Mouse (Mus musculus) lung, embryonic 15.5 days (tissue): ENCODE measurements around the gene Gramd4. TPM values are rescaled to one million over a fixed set of nuclear protein-coding genes. Genes with fewer than 3 reads are reported as not detected.
"Not testable (repeated sequence)": the region's sequence is repeated elsewhere in the genome, so short reads cannot be mapped to it uniquely, and the experiment has no call there.

ENCODE experiments used
- ATAC-seq: fragments of 200-750 bp; cut with Nextera tagmentation; 2 replicates; pipeline ENCODE4 v1.8.0; 2017; ENCODE audit warnings: moderate number of reproducible peaks, borderline replicate concordance; ENCODE audit not compliant: low FRiP score, low TSS enrichment; ENCODE audit errors: extremely low read depth
- H3K27ac ChIP-seq: fragments of 300-500 bp; sonication (generic); 2 replicates; pipeline ENCODE4 v1.5.1; 2015; ENCODE audit warnings: moderate library complexity, mild to moderate bottlenecking, inconsistent platforms
- H3K27me3 ChIP-seq: fragments of 300-500 bp; sonication (generic); 2 replicates; pipeline ENCODE4 v1.6.1; 2015; ENCODE audit warnings: inconsistent platforms
- H3K36me3 ChIP-seq: fragments of 300-500 bp; sonication (generic); 2 replicates; pipeline ENCODE4 v1.6.1; 2015; ENCODE audit warnings: inconsistent platforms
- H3K4me1 ChIP-seq: fragments of 300-500 bp; sonication (generic); 2 replicates; pipeline ENCODE4 v1.6.1; 2015; ENCODE audit warnings: inconsistent platforms
- H3K4me2 ChIP-seq: fragments of 300-500 bp; sonication (generic); 2 replicates; pipeline ENCODE4 v1.6.1; 2015; ENCODE audit warnings: inconsistent platforms, mild to moderate bottlenecking, moderate library complexity
- H3K4me3 ChIP-seq: fragments of 300-500 bp; sonication (generic); 2 replicates; pipeline ENCODE4 v1.5.1; 2015; ENCODE audit warnings: mild to moderate bottlenecking, inconsistent platforms
- H3K9ac ChIP-seq: fragments of 300-500 bp; sonication (generic); 2 replicates; pipeline ENCODE4 v1.6.1; 2015; ENCODE audit warnings: inconsistent platforms
- H3K9me3 ChIP-seq: fragments of 300-500 bp; sonication (generic); 2 replicates; pipeline ENCODE4 v1.6.1; 2016; ENCODE audit warnings: inconsistent platforms
- WGBS: fragments of 180-500 bp; shearing (Covaris S2); methylation state at CpG from one replicate; pipeline ENCODE4 v1.1.7; 2015; 5-methylcytosine and 5-hydroxymethylcytosine counted together
- polyA plus RNA-seq: library from polyadenylated mRNA; unstranded; fragments of >200 nt; fragmentation: Nextera tagmentation; extraction: Ambion mirVana; gene quantifications from 2 replicates; pipeline ENCODE4 v1.2.1, GENCODE M21; 2015

Gramd4 gene
- polyA plus RNA-seq, 1 experiment from 2014 or later: 14.6 TPM

GRCm38 (mm10) chr15:86161800-86162199 lies 104.3 kb downstream of the Gramd4 start:
- H3K36me3 ChIP-seq: peaks cover 19% of the 10 kb centered on the region
- not testable (repeated sequence) for H3K4me2 ChIP-seq, H3K4me3 ChIP-seq, H3K27ac ChIP-seq, H3K9me3 ChIP-seq, ATAC-seq, H3K9ac ChIP-seq, H3K27me3 ChIP-seq, H3K4me1 ChIP-seq
- 92% methylated on average over 3 of the region's 3 CpGs for WGBS

GRCm38 (mm10) chr15:86164718-86165345 lies 107.3 kb downstream of the Gramd4 start:
- Histone ChIP-seq H3K36me3 (peaks cover 19% of the 10 kb centered on the region), H3K4me3 (no peak overlapping the region), H3K4me2 (no peak overlapping the region), H3K4me1 (peaks cover 21% of the 10 kb centered on the region), H3K9ac (no peak overlapping the region), H3K27me3 (no peaks in the 10 kb centered on the region), H3K27ac (no peak overlapping the region), H3K9me3 (no peaks in the 10 kb centered on the region)
- no peak for ATAC-seq
- WGBS: 73% methylated on average over 21 of the region's 21 CpGs

GRCm38 (mm10) chr15:86165811-86166590 lies 108.5 kb downstream of the Gramd4 start:
- no peaks in the 10 kb centered on the region for H3K9me3 ChIP-seq
- H3K4me2 ChIP-seq: no peak overlapping the region
- H3K9ac ChIP-seq: no peak overlapping the region
- no peak for ATAC-seq
- no peak overlapping the region for H3K4me3 ChIP-seq
- no peaks in the 10 kb centered on the region for H3K27me3 ChIP-seq
- WGBS: 85% methylated on average over 24 of the region's 24 CpGs
- H3K4me1 ChIP-seq: peaks cover 33% of the 10 kb centered on the region
- H3K36me3 ChIP-seq: peaks cover 19% of the 10 kb centered on the region
- H3K27ac ChIP-seq: no peak overlapping the region

GRCm38 (mm10) chr15:86167032-86167655 lies 109.6 kb downstream of the Gramd4 start:
- H3K9me3 ChIP-seq: no peaks in the 10 kb centered on the region
- H3K36me3 ChIP-seq: peaks cover 9% of the 10 kb centered on the region
- no peak overlapping the region for H3K9ac ChIP-seq
- no peaks in the 10 kb centered on the region for H3K27me3 ChIP-seq
- H3K4me2 ChIP-seq: no peak overlapping the region
- no peak overlapping the region for H3K4me3 ChIP-seq
- H3K4me1 ChIP-seq: peaks cover 43% of the 10 kb centered on the region
- H3K27ac ChIP-seq: no peak overlapping the region
- WGBS: 92% methylated on average over 7 of the region's 7 CpGs
- no peak for ATAC-seq

GRCm38 (mm10) chr15:86167787-86168504 lies 110.5 kb downstream of the Gramd4 start:
- no peak for ATAC-seq
- Histone ChIP-seq H3K9me3 (no peaks in the 10 kb centered on the region), H3K4me2 (no peak overlapping the region), H3K27ac (peak overlapping the region; percentile 65), H3K9ac (no peak overlapping the region), H3K27me3 (no peaks in the 10 kb centered on the region), H3K4me1 (peaks cover 51% of the 10 kb centered on the region), H3K4me3 (no peak overlapping the region), H3K36me3 (peaks cover under 1% of the 10 kb centered on the region; the same call in 1 of the 2 replicates)
- 72% methylated on average over 10 of the region's 10 CpGs for WGBS

GRCm38 (mm10) chr15:86168505-86168867 lies 111.0 kb downstream of the Gramd4 start:
- H3K4me3 ChIP-seq: no peak overlapping the region
- H3K27me3 ChIP-seq: no peaks in the 10 kb centered on the region
- peaks cover 57% of the 10 kb centered on the region for H3K4me1 ChIP-seq
- no peaks in the 10 kb centered on the region for H3K9me3 ChIP-seq
- H3K36me3 ChIP-seq: no peaks in the 10 kb centered on the region
- no peak overlapping the region for H3K9ac ChIP-seq
- H3K27ac ChIP-seq: peak overlapping the region; percentile 65
- no peak overlapping the region for H3K4me2 ChIP-seq
- WGBS: 32% methylated on average over 7 of the region's 7 CpGs
- peak; percentile 50 for ATAC-seq

- H3K4me1 ChIP-seq: peaks cover 64% of the 10 kb centered on the region
- 66% methylated on average over 12 of the region's 12 CpGs for WGBS
These were observed 111.7 kb downstream of the Gramd4 start for GRCm38 (mm10) chr15:86168941-86169816.

GRCm38 (mm10) chr15:86169817-86170110 lies 112.3 kb downstream of the Gramd4 start:
- ATAC-seq: peak; percentile 21; the same call in 1 of the 2 replicates
- 45% methylated on average over 4 of the region's 4 CpGs for WGBS
- no peaks in the 10 kb centered on the region for H3K36me3 ChIP-seq
- H3K27me3 ChIP-seq: no peaks in the 10 kb centered on the region
- H3K9ac ChIP-seq: no peak overlapping the region
- H3K4me3 ChIP-seq: no peak overlapping the region
- no peak overlapping the region for H3K4me2 ChIP-seq
- peaks cover 69% of the 10 kb centered on the region for H3K4me1 ChIP-seq
- peak overlapping the region; percentile 65 for H3K27ac ChIP-seq
- H3K9me3 ChIP-seq: no peaks in the 10 kb centered on the region

More at GRCm38 (mm10) chr15:86168941-86169816, 111.7 kb downstream of the Gramd4 start:
- ATAC-seq: peak; percentile 25; the same call in 1 of the 2 replicates
- H3K9ac ChIP-seq: no peak overlapping the region
- peak overlapping the region; percentile 65 for H3K27ac ChIP-seq
- H3K36me3 ChIP-seq: no peaks in the 10 kb centered on the region
- H3K9me3 ChIP-seq: no peaks in the 10 kb centered on the region
- no peak overlapping the region for H3K4me2 ChIP-seq
- H3K4me3 ChIP-seq: no peak overlapping the region
- no peaks in the 10 kb centered on the region for H3K27me3 ChIP-seq

GRCm38 (mm10) chr15:86171316-86171715 lies 113.8 kb downstream of the Gramd4 start:
- H3K9me3 ChIP-seq: no peaks in the 10 kb centered on the region
- H3K27me3 ChIP-seq: no peaks in the 10 kb centered on the region
- ATAC-seq: no peak
- no peak overlapping the region for H3K9ac ChIP-seq
- no peak overlapping the region for H3K4me3 ChIP-seq
- peaks cover 82% of the 10 kb centered on the region for H3K4me1 ChIP-seq
- no peak overlapping the region for H3K27ac ChIP-seq
- no peaks in the 10 kb centered on the region for H3K36me3 ChIP-seq
- no peak overlapping the region for H3K4me2 ChIP-seq
- WGBS: 76% methylated on average over 12 of the region's 12 CpGs

GRCm38 (mm10) chr15:86172124-86172523 lies 114.6 kb downstream of the Gramd4 start:
- H3K4me2 ChIP-seq: no peak overlapping the region
- no peak overlapping the region for H3K27ac ChIP-seq
- WGBS: 22% methylated on average over 3 of the region's 3 CpGs
- ATAC-seq: no peak
- H3K4me1 ChIP-seq: peaks cover 91% of the 10 kb centered on the region
- H3K4me3 ChIP-seq: no peak overlapping the region
- no peak overlapping the region for H3K9ac ChIP-seq
- no peaks in the 10 kb centered on the region for H3K27me3 ChIP-seq
- no peaks in the 10 kb centered on the region for H3K36me3 ChIP-seq
- no peaks in the 10 kb centered on the region for H3K9me3 ChIP-seq

GRCm38 (mm10) chr15:86172526-86172925 lies 115.0 kb downstream of the Gramd4 start:
- no peaks in the 10 kb centered on the region for H3K36me3 ChIP-seq
- H3K4me1 ChIP-seq: peaks cover 93% of the 10 kb centered on the region
- H3K27ac ChIP-seq: no peak overlapping the region
- H3K4me3 ChIP-seq: no peak overlapping the region
- no peaks in the 10 kb centered on the region for H3K27me3 ChIP-seq
- H3K9me3 ChIP-seq: no peaks in the 10 kb centered on the region
- WGBS: 59% methylated on average over 6 of the region's 6 CpGs
- H3K4me2 ChIP-seq: no peak overlapping the region
- no peak for ATAC-seq
- no peak overlapping the region for H3K9ac ChIP-seq
